Comparison of ENCODE assay signal across 8 mouse cellular contexts in genomic region chr2:158179370-158180111, GRCm38 (mm10). TPM values are rescaled to one million over a fixed set of nuclear protein-coding genes. Genes with fewer than 3 reads are reported as not detected.
DNase-seq lines count a peak whose midpoint lies in the region; ATAC-seq and TF ChIP-seq lines count a peak whose summit lies in the region.

No protein-coding gene starts in this region.

- WGBS in embryonic facial prominence, embryonic 14.5 days = 26% methylated on average over 17 of the region's 18 CpGs
- 17% methylated on average over 18 of the region's 18 CpGs for WGBS in heart, embryonic 15.5 days
- WGBS in limb, embryonic 11.5 days = 28% methylated on average over 18 of the region's 18 CpGs

- ATAC-seq in embryonic facial prominence, embryonic 14.5 days (ENCODE audit: low read depth) = peak; percentile 42; the same call in 1 of the 2 replicates
- ATAC-seq in heart, embryonic 15.5 days (replicated peaks; ENCODE audit: insufficient number of reproducible peaks, insufficient read depth, low FRiP score, low read depth) = peak; percentile 33; the same call in 1 of the 2 replicates
- ATAC-seq in limb, embryonic 11.5 days (ENCODE audit: insufficient number of reproducible peaks, low FRiP score, low TSS enrichment, low read depth) = no peak
- ATAC-seq in granulocyte monocyte progenitor cell, adult 5-6 weeks (replicated peaks; ENCODE audit: poor library complexity, severe bottlenecking) = no peak

- peak overlapping the region; percentile 46 for H3K9ac ChIP-seq in embryonic facial prominence, embryonic 14.5 days (ENCODE audit: low read depth, low read length)
- H3K9ac ChIP-seq in heart, embryonic 15.5 days = 0 out of 2 replicates have a peak overlapping the region, but pooled peaks have one; percentile 18
- no peak overlapping the region; the same call in 1 of the 2 replicates for H3K9ac ChIP-seq in limb, embryonic 11.5 days (ENCODE audit: low read length)

- H3K27ac ChIP-seq in embryonic facial prominence, embryonic 14.5 days (replicated peaks; ENCODE audit: low read depth, low read length) = no peak overlapping the region; the same call in 1 of the 2 replicates
- peak overlapping the region; percentile 61 for H3K27ac ChIP-seq in heart, embryonic 15.5 days
- H3K27ac ChIP-seq in limb, embryonic 11.5 days (replicated peaks; ENCODE audit: low read depth, low read length) = no peak overlapping the region

- peaks cover 7% of the 10 kb centered on the region; the same call in 1 of the 2 replicates for H3K4me1 ChIP-seq in embryonic facial prominence, embryonic 14.5 days (ENCODE audit: control insufficient read depth, insufficient read depth, low read length)
- H3K4me1 ChIP-seq in heart, embryonic 15.5 days (replicated peaks) = peaks cover 35% of the 10 kb centered on the region
- no peaks in the 10 kb centered on the region; the same call in none of the 2 replicates for H3K4me1 ChIP-seq in limb, embryonic 11.5 days (ENCODE audit: control insufficient read depth, insufficient read depth, low read length)

- no peaks in the 10 kb centered on the region for H3K36me3 ChIP-seq in embryonic facial prominence, embryonic 14.5 days (ENCODE audit: control insufficient read depth, insufficient read depth, low read length)
- H3K36me3 ChIP-seq in heart, embryonic 15.5 days = no peaks in the 10 kb centered on the region
- H3K36me3 ChIP-seq in limb, embryonic 11.5 days (ENCODE audit: control insufficient read depth, insufficient read depth, low read length) = no peaks in the 10 kb centered on the region
- no peaks in the 10 kb centered on the region for H3K36me3 ChIP-seq in myocyte (ENCODE audit: control insufficient read depth, insufficient read depth)

- H3K27me3 ChIP-seq in embryonic facial prominence, embryonic 14.5 days (replicated peaks; ENCODE audit: control insufficient read depth, insufficient read depth, low read length) = no peaks in the 10 kb centered on the region
- H3K27me3 ChIP-seq in heart, embryonic 15.5 days = no peaks in the 10 kb centered on the region
- H3K27me3 ChIP-seq in limb, embryonic 11.5 days (ENCODE audit: control insufficient read depth, insufficient read depth, low read length) = no peaks in the 10 kb centered on the region
- H3K27me3 ChIP-seq in myocyte (ENCODE audit: control insufficient read depth, insufficient read depth, insufficient read length) = no peaks in the 10 kb centered on the region

- no peak for TF ChIP-seq POLR2A in myocyte (IDR thresholded peaks at IDR 0.05; ENCODE audit: insufficient read length, low read depth)

- no peaks in the 10 kb centered on the region for H3K9me3 ChIP-seq in embryonic facial prominence, embryonic 14.5 days (ENCODE audit: control insufficient read depth, low read length)
- H3K9me3 ChIP-seq in heart, embryonic 15.5 days (replicated peaks) = no peaks in the 10 kb centered on the region
- no peaks in the 10 kb centered on the region for H3K9me3 ChIP-seq in limb, embryonic 11.5 days (ENCODE audit: control insufficient read depth, low read length)

- H3K79me2 ChIP-seq in myocyte (ENCODE audit: control insufficient read depth, insufficient read depth) = no peaks in the 10 kb centered on the region

- H3ac ChIP-seq in myocyte (ENCODE audit: control insufficient read depth, insufficient read length) = no peak overlapping the region

- DNase-seq in layer of hippocampus, postnatal 10 days (ENCODE audit: low spot score in 2 of 2) = peak; percentile 30 to 54
- no peak for DNase-seq in layer of hippocampus, postnatal 14 days (ENCODE audit: low spot score in 2 of 2)
- peak; percentile 64 for DNase-seq in embryonic facial prominence, embryonic 14.5 days (ENCODE audit: low spot score)
- no peak for DNase-seq in limb, embryonic 11.5 days (ENCODE audit: low spot score)
- no peak for DNase-seq in spleen, adult 12 weeks (ENCODE audit: low spot score)

- H3K4me3 ChIP-seq in embryonic facial prominence, embryonic 14.5 days (ENCODE audit: low read depth, low read length) = peak overlapping the region; percentile 35
- H3K4me3 ChIP-seq in heart, embryonic 15.5 days = peak overlapping the region; percentile 34
- H3K4me3 ChIP-seq in limb, embryonic 11.5 days (ENCODE audit: low read depth, low read length) = peak overlapping the region; percentile 22
- no peak overlapping the region for H3K4me3 ChIP-seq in myocyte

- H3K4me2 ChIP-seq in embryonic facial prominence, embryonic 14.5 days (ENCODE audit: low read depth, low read length) = peak overlapping the region; percentile 59
- H3K4me2 ChIP-seq in heart, embryonic 15.5 days = peak overlapping the region; percentile 62
- H3K4me2 ChIP-seq in limb, embryonic 11.5 days (ENCODE audit: low read depth, severe bottlenecking) = peak overlapping the region; percentile 51
- H3K4me2 ChIP-seq in myocyte (ENCODE audit: low read depth) = peak overlapping the region; percentile 87

TF ChIP-seq in myocyte, 11 proteins besides CTCF, POLR2A, EP300 and RAD21:
- TF ChIP-seq E2F4 (IDR thresholded peaks at IDR 0.05; ENCODE audit: insufficient read depth) (no peak), MYOD1 (IDR thresholded peaks at IDR 0.05; ENCODE audit: control insufficient read depth in 1 of 3, insufficient read length in 2 of 3, low read depth in 2 of 3) (peak in 1 of 3 experiments; percentile 5)

RNA-seq across cellular contexts. Expression of gene Tgm2, which starts 33.3 kb away (rescaled TPM):
- 1 to 10 TPM; 5.7 to 6.8 TPM for total RNA-seq in layer of hippocampus, postnatal 10 days (2021)
- 1 to 10 TPM; 5.8 to 6.0 TPM for total RNA-seq in layer of hippocampus, postnatal 14 days (2021)
- polyA plus RNA-seq in embryonic facial prominence, embryonic 14.5 days (2014; fragmentation: Nextera tagmentation; extraction: Ambion mirVana) = 18.8 and 19.9 TPM in 2 replicates
- polyA plus RNA-seq in heart, embryonic 15.5 days (2015; fragmentation: Nextera tagmentation; extraction: Ambion mirVana) = 208 and 228 TPM in 2 replicates
- 1.2 and 1.7 TPM in 2 replicates for polyA plus RNA-seq in limb, embryonic 11.5 days (2014; fragmentation: Nextera tagmentation; extraction: Ambion mirVana)
- polyA plus RNA-seq in myocyte (2012; fragmentation: generic; extraction: Trizol) = 61.0 TPM
- not detected in 2 replicates for total RNA-seq in granulocyte monocyte progenitor cell, adult 5-6 weeks (2014; fragmentation: Nextera tagmentation)
- 0.04 and 0.21 TPM in 2 replicates for total RNA-seq in granulocyte monocyte progenitor cell, adult 5-6 weeks (2017)

RNA-seq across cellular contexts. Expression of gene D630003M21Rik, which starts 49.5 kb away (rescaled TPM):
- total RNA-seq in layer of hippocampus, postnatal 10 days (2021) = 1 to 10 TPM; 4.3 to 4.4 TPM
- 1 to 10 TPM; 4.7 to 4.9 TPM for total RNA-seq in layer of hippocampus, postnatal 14 days (2021)
- 5.4 and 6.8 TPM in 2 replicates for polyA plus RNA-seq in embryonic facial prominence, embryonic 14.5 days (2014; fragmentation: Nextera tagmentation; extraction: Ambion mirVana)
- polyA plus RNA-seq in heart, embryonic 15.5 days (2015; fragmentation: Nextera tagmentation; extraction: Ambion mirVana) = 2.1 and 2.4 TPM in 2 replicates
- polyA plus RNA-seq in limb, embryonic 11.5 days (2014; fragmentation: Nextera tagmentation; extraction: Ambion mirVana) = 2.3 and 3.2 TPM in 2 replicates
- 0.25 TPM for polyA plus RNA-seq in myocyte (2012; fragmentation: generic; extraction: Trizol)
- total RNA-seq in granulocyte monocyte progenitor cell, adult 5-6 weeks (2014; fragmentation: Nextera tagmentation) = 0.21 TPM in 1 of 2 replicates, not detected in the other
- total RNA-seq in granulocyte monocyte progenitor cell, adult 5-6 weeks (2017) = not detected in 2 replicates

Comparison
In these comparisons a context has a peak if more than half of its experiments do, and no peak if none do; other contexts are left out.
1. DNase-seq: peak in layer of hippocampus, postnatal 10 days (2 of 2) and embryonic facial prominence, embryonic 14.5 days (single experiment); none in layer of hippocampus, postnatal 14 days (0 of 2), limb, embryonic 11.5 days (single experiment) and spleen, adult 12 weeks (single experiment).
2. ATAC-seq: peak in embryonic facial prominence, embryonic 14.5 days (single experiment) and heart, embryonic 15.5 days (single experiment); none in limb, embryonic 11.5 days (single experiment) and granulocyte monocyte progenitor cell, adult 5-6 weeks (single experiment).
3. Peak in every context shown above with its lines, with median percentiles within 50 percentile points of each other: H3K4me2 ChIP-seq.